Mouse (Mus musculus) left cerebral cortex, adult 9 months (tissue): ENCODE measurements around the gene Cad.
A peak's percentile ranks its signal among the peaks of the same experiment; 100 is the strongest.

ENCODE experiments used
- DNase-seq, 2 experiments: peaks; one replicate each; pipeline ENCODE4 v3.0.0; 2022; ENCODE audit warnings: low spot score in 2 of 2

Cad gene

DNA sequence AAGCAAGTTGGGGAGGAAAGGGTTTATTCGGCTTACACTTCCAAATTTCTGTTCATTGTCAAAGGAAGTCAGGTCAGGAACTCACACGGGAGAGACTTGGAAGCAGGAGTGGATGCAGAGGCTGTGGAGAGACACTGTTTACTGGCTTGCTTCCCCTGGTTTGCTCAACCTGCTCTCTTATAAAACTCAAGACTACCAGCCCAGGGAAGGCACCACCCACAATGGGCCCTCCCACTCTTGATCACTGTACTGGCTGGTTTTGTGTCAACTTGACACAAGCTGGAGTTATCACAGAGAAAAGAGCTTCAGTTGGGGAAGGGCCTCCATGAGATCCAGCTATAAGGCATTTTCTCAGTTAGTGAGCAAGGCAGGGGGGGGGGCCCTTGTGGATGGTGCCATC, 16.5 kb downstream of the Cad start:
- no peak for DNase-seq

DNA sequence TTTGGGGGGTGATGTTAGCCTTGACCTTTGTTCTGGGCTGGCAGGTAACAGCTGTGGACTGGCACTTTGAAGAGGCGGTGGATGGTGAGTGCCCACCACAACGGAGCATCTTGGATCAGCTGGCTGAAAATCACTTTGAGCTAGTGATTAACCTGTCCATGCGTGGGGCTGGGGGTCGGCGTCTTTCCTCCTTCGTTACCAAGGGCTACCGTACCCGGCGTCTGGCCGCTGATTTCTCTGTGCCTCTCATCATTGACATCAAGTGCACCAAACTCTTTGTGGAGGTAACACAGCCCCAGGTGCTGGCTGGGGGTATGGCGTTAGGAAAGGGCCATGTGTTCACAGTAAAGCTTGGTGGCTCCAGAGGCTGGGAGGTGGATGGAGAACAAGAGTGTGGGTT, 17.2 kb downstream of the Cad start:
- no peak for DNase-seq

DNA sequence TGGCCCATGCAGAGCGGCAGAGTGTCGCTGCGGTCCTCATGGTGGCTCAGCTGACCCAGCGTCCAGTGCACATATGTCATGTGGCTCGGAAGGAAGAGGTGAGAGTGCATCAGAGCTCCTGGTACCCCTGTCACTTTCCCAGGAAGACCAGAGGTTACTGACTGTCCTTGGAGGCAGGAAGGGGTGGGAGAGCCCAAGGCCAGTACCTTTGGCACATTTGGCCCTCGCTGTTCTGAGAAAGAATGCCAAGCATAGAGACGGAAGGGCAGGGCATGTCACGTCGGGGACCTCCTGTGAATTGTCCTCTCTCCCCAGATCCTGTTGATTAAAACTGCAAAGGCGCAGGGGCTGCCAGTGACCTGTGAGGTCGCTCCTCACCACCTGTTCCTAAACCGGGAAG, 18.6 kb downstream of the Cad start:
- no peak for DNase-seq

DNA sequence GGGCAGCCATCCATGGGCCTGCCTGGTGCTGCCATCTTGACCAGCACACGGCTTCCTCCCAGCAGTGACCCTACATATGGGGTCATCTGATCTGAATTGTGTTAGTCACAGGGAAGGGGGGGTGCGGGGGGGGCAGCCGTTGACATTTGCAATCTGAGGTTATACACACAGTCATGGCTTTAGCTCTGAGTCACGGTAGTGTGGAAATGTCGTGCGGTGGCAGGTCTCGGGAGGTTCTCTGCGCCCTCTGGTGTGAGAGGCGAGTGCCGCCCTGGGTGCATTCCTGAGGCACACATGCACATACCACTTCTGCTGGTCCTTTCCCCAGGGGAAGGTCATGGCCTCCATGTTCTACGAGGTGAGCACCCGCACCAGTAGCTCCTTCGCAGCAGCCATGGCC, 21.8 kb downstream of the Cad start:
- no peak for DNase-seq

DNA sequence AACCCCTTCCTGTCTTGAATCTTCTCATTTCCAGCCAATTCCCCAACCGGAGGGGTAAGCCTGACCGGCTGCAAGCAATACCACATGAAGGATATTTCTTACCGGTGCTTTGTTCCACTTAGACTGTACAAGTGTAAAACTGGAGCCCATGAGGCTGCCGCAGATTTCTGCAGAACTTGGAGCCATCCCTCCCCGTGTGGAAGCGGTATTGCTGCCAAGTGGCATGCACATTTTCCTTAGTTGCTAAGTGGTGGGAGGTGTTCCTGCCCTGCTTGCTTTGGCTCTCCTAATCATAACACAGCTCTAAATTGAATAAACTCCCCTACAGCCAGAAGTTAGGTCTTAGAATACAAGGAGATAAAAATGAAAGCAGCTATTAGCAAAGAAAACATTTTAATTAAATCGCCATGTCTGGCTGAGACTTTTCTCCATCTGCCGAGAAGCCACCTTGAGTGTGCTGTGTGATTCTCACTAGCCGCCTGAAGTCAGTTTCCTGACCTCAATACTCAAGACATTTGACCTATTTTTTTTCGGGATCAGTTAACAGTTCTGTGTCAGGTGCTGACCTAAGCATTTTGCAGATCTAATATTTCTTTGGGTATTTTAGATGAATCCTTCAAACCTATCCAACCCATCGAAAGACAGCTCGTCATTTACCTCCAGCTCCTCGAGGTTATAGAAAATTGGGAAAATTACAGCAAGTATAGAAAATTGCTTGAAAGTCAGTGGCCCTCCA, 25.6 kb downstream of the Cad start:
- peak; percentile 40 to 82 for DNase-seq

DNA sequence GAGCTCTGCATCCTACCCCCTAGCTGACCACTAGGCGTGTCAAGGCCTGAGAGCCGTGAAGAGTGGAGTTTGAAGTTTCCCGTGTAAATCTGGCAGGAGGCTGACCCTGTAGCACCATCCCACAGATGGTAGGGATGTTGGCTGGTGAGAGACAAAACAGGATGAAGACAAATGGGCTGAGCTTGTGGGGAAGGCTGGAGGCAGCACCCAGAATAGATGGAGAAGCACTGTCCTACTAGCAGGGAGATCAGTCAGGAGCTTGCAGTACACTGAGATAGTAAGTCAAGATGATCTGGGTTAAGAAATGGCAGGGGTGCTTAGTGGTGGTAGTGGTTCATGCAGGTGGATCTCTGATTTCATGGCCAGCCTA, 26.2 kb downstream of the Cad start:
- DNase-seq, result peak in 1 of 2 experiments; percentile 39

DNA sequence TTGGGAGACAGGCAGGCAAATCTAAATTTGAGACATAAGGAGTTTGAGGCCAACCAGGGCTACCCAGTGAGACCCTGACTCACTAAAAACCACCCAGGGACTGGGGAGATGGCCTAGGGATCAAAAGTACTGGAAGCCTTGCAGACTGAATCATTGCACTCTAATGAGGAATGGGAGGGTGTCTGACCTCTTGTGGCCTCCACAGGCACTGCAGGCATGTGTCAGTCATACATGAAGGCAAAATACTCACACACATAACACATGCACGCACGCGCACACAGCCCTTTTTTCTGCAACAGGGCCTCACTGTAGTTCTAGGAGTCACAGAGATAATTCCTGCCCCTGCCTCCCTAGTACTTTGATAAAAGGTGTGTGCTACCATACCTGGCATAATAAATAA, 26.8 kb downstream of the Cad start:
- no peak for DNase-seq

DNA sequence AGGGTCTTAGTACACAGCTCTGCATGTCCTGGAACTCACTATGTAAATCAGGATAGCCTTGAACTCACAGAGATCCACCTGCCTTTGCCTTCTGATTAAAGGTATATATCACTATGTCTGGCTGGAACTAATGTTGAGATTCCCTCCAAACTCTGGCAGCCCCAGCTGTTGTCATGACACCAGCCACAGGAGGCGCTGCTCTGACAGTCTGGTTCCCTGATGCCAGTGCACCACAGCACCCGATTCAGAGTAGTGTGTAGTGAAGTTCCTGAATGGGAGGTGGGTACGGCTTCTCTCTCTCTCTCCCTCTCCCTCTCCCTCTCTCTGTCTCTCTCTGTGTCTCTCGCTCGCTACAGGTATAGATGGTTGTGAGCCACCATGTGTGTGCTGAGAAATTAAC, 27.8 kb downstream of the Cad start:
- DNase-seq, result peak in 1 of 2 experiments; percentile 54

DNA sequence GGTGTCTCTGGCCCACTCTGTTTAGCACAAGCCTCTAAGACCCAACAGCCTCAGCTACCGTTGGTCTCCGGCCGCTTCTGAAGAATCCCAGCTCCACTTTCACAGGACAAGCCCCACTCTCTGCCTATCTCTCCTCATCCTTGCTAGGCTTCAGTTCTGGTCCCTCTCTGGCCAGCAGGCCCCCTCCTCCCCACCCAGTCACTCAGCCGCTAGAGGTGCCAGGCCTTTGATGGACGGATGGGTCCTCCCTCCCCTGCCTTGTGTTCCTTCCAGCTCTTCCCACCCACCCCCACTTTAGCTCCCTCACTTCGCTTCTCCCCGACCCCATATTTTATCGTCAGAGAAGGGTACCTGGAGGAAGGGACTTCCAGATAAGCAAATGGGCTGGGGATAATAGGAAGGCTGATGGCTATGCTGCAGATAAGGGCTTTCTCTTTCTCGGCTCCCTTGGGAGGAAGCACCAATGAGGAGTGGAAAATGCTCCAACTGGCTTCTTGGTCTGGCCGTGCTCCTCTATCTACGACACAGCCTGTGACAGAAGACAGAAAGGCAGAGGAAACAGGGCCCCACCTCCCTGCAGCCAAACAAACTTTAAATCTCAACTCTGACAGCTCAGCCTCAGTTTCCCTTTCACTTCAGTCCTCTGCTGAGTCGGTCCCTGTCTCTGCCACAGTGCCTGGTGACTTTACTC, 28.5 kb downstream of the Cad start:
- DNase-seq, result no peak

DNA sequence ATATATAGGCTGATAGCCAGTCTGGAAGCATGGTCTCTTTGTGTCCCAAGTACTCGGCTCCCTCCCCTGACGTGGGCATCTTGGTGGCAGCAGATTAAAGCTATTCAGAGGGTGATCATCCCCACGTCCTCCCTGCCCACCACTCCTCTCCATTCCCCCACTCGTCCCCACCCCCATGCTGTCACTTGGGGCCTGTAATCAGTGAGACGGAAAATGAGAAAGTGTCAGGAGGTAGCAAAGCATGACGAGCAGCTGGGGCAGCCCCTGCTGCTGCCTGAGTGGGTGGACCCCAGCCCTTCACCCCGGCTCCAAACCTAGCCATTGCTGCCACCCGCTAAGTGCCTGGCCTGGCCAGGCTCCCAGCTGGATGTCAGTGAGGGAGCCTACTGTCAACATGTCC, 29.4 kb downstream of the Cad start:
- DNase-seq, result no peak

DNA sequence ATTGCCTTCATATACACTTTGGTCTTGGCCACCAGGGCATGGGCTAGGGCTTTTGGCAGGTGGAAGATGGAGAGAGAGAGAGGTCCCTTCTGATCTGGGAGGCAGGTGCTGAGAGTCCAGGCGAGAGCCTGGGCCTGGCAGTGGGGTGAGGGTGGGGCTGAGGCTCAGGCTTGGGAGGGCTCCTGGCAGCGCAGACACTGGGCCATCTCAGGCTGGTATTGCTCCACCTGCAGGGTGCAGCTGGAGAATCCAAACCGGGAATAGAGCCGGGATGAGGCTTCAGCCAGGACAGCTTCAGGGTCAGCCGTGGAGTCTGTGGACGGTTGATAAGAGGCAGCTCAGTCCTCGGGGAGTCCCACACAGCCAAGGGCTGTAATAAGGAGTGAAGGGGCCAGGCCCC, 32.0 kb downstream of the Cad start:
- no peak for DNase-seq

DNA sequence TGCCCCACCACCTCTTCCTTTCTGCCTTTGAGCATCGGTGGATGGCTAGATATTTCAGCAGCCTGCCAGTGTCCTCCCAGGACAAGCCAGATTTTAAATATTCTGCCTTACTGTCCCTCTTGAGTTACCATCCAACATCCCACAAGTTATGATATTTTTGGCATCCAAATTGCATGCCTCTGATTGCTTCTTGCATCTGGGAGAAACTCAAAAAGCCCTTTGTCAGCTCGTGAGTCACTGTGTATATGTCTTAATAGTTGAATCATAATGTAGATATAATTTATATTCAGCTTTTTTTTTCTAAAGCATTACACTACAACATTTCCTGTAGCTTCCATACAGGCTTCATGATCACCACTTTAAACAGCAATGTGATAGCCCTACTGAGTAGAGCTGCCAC, 32.6 kb downstream of the Cad start:
- DNase-seq, result no peak

DNA sequence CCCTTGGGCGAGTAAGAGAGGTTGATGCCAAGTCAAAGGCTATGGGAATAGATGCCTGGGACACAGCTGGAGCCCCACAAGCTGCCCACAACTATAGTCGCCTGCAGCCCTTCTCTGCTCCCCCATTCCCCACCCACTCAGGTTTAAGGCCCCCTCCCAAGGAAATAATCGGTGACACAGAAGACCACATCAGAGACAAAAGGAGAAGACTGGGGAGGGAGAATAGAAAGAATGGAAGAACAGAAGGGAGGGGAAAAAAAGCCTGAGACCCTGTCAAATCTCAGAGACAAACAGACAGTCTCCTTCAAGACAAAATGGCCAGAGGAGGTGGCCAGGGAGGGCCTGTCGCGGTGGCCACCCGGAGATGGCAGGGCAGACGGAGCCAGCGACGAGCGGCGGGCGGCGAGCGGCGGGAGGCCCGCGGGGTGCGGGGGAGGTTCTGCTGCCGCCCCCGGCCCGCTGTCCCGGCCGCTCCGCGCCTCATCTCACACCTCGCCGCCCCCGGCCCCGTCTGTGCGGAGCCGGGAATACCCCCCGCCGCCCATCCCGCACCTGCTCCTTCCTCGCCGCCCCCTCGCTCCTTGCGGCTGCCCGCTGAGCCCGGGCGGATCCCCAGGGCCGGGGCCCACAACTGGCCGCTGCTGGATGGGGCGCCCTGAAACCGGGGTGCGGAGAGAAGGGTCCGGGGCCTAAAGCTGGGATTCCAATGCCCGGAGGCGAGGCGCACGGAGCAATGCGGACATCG, 37.8 kb downstream of the Cad start:
- DNase-seq, result peak in 1 of 2 experiments; percentile 66

DNA sequence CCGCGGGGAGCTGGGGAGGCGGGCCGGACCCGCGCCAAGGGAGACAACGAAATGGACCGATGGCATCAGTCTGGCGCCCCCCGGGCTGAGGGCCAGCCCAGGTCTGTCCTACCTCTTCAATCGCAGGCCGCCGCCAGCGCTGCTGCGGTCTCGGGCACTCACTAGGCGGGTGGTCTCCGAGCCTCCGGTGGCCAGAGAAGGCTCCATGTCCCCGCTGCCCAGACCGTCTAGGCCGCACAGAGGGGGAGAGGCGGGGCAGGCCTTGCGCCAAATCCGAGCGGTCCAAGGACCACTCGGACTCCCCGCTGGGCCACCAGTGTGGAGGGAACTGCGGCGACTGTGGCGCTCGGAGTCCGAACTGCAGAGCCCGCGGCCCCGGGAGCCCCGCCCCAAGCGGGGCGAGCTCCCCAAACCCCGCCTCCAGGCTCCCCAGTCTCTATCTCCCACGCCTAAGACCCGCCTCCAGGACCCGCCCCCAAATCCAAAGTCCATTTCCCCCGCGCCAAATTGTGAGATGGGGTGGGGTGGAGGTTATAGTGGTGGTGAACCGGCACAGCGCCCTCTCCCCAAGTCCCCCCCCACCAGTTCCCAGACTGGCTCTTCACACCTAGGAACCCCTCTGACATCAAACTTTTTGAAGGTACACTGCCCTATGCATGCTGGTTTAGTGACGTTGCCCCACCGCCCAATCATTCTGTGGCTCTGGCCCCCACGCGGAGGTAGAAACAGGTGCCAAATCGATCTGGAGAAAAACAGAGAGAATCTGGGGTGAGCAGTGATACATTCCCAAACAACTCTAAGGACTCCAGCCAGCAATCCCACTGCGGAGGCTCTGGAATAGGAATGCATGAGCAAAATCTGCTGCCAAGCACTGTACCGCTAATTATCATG, 38.8 kb downstream of the Cad start:
- peak in 1 of 2 experiments; percentile 67 for DNase-seq

DNA sequence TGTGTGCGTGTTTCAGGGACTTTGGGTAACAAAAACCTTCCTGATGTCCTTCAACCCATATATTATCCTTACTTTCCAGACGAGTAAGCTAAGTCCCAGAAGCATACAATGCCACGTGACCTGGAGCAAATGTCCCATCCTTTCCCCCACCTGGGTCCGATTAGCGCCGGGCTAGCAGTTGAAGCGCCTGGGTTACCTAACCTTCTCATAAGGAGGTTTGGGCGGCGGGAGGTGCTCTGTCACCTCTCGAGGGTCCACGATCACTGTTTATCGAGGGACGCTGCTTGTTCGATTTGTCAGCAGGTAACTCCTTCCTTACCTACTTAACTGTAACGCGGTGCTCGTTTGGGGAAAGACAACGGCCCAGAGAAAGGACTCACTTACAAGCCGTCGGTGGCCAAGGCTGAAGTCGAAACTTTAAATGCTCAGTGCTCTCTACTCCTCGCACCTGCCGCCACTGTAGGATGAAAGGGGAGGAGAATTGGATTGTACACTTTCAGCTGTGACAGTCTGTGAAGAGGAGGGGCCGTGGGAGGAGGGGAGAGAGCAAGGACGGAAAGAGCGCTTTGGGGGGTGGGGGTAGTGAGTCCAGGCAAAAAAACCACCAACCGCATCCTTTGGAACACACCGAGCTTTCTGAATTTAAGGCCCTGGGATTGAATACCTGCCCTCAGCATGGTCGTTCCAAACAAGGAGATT, 39.7 kb downstream of the Cad start:
- DNase-seq, result peak in 1 of 2 experiments; percentile 44

DNA sequence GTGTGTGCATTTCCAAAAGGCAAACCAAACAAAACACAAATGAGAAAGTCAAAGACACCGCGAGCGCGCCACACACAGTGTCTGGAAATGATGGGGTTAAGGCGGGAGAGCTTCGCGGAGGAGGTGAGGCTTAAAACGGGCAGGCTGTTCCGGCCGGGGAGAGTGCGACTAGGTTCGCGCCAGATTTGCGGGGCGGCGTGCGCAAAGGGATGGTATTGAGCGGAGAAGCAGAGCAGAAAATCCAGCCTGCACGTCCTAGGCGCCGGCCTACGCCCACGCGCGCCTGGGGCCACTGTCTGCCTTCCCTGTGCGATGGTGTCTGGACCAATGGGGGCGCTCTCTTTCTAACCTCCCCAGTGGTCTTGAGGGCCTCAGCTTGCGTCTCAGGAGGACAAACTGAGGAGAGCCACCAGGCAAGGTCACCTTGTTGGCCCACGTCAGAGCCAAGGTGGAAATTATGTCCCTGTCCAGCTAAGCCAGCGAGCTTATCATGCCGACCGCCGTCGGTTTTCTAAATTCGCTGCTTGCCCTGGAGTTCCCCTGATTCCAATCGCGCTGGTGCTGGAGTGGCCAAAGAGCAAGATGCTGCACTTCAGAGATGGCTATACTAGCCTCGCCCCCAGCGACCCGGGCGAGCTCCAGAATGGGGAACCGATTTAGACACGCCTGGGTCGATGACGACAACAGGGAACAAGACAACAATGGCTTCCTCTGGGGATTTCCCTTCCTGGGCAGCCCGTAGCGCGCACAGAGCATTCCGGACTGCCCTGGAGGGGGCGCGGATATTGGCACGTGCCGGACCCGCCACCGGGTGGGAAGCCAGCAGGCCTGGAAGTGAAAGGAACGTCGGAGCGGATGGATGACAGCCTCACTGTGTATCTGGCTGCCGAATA, 40.5 kb downstream of the Cad start:
- peak in 1 of 2 experiments; percentile 71 for DNase-seq

DNA sequence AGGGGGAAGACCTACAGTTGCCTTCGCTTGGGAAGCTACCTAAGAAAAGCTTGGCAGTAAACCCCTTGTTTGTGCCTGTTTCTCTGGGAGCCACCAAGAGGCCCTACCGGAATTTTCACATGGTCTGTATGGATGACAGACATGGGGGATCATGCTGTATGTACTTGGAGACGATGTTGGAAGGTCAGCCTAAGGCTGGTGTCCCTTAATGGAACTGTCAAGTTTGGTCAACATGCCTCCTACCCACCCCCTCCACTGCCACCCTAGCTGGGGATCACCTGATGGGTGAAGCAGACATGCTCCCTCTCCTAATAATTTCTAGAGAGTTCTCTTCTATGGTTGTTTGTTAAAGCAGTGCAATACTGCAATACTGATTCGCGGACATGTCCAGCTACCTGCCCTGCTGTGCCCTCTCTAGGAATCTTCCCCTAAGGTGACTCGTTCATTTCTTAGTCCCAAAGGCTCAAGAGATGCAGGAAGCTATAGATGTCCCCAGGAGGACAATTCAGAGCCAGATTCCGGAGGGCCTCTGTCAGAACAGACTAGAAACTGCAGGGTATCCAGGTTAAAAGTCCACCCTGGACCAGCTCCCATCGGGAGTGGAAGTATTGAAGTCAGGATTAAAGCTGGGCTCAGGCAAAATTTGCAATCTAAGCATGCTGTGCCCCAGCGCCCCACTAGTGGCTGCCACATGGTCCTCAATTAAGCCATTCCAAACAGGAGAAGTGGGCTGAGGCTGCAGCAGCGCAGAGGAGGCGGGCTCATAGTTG, 41.3 kb downstream of the Cad start:
- no peak for DNase-seq

DNA sequence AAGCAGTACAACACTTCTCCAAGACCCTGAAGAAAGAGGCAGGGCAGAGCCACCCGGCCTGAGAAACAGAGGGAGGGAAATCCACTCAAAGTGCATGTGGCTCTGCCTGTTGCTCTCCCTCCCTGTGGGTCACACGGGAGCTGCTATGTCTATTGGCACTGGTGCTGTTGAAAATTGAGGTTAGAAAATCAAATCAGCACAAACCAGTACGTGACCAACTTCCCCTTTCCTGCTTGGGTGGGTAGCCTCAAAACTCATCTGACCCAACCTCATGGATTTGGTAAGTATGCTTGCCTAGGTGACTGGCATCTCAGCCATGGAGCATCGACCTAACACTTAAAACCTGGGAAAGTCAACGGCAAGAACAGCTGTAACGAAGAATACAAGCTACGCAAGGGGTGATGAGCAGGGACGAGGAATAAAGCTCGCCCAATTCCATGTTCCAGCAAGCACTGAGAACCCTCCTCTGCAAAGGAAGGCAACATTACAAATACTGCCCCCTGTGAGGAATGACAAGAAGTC, 51.3 kb downstream of the Cad start, which contains the start of gene Dnajc5g:
Dnajc5g (plus strand) TSS at position 472 of the 522 bp plus-strand sequence.
- DNase-seq, result no peak

DNA sequence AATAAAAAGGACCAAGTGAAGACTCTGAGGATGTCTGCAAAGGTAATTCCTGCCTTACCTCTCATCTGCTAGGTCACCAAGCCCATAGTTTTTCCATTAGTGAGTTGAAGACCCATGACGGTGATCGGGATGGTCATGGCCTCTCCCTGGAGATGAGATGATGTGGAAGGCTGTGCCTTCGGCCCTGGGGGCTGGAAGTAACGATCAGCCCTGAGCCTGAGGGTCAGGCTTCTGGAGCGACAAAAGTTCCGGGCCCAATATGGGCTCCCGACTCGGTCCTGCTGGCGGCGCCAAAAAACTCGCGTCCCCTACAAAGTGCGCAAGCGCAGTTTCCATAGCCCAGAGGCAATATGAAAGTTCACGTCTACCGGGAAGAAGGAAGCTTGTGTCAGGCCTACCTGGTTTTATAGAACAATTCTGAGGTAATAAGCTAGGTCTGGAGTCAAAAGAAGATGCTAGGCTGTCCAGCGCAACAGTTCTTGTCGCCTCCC, 53.5 kb downstream of the Cad start, which contains the start of gene Slc30a3:
Slc30a3 (minus strand) TSS at position 238 of the 491 bp plus-strand sequence.
- no peak for DNase-seq
